Mouse (Mus musculus) CD4-positive, CD25-positive, alpha-beta regulatory T cell, adult 2 months (primary cell): ENCODE data around the gene Pttg1ip.

Source experiments
- DNase-seq: peaks from one replicate; pipeline ENCODE4 v3.0.0-alpha.2; 2012; ENCODE audit warnings: low read depth, low spot score

The Pttg1ip gene

GRCm38 (mm10) chr10:77606855-77607254 is 25.3 kb downstream of the Pttg1ip start:
- DNase-seq, result peak; percentile 73

DNA sequence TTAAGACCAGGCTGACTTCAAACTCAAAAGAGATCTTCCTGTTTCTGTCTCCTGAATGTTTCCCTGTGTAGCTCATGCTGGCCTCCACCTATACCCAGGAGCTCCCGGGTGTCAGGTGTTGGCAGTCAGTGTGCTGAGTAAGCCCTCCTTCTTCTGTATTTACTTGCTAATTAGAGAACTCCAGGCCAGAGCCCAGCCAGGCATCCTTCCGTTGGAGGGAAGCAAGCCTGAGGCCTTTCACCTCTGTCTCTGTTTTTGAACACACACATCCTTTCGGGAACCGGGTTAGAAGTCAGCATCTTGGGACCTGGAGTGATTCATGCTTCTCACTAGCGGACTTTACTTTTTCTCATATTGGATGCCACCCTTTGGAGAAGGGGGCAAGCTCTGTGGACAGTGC is 25.9 kb downstream of the Pttg1ip start:
- DNase-seq, result peak; percentile 36

- no peak for DNase-seq
These were observed 27.1 kb downstream of the Pttg1ip start for GRCm38 (mm10) chr10:77608589-77608988.

DNA sequence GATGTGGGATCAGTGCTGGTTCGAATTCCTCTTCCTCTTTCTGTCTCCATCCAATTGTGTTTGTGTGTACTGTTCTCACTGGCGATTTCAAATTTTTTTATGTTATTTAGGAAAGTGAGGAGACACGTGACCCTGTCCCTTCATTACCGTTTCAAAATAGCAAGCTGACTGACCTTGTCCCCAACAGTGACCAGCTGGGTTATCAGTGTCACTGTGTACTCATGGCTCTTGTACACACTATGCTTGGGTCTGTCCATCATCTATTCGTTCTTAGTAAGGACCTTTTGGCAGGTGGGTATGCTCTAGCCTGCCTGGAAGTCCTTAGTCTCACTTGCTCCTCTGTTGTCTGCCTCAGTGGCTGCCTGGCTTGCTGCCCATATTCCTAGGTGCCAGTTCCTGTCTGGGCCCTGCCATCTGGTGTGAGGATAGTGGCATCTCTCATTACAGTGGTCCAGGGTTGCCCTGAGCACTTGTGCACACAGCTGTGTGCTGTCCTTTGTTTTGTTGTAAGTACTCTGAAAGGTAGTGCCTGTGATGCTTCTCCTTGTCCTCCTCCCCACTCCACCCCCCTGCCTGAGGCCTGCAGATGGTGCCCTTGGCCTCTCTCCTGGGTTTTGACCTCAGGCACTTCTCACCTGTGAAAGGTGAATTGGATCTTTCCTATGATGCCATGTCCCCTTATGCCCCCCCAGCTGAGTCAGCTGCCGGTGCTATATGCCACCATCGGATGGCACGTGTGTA is 28.9 kb downstream of the Pttg1ip start:
- no peak for DNase-seq

DNA sequence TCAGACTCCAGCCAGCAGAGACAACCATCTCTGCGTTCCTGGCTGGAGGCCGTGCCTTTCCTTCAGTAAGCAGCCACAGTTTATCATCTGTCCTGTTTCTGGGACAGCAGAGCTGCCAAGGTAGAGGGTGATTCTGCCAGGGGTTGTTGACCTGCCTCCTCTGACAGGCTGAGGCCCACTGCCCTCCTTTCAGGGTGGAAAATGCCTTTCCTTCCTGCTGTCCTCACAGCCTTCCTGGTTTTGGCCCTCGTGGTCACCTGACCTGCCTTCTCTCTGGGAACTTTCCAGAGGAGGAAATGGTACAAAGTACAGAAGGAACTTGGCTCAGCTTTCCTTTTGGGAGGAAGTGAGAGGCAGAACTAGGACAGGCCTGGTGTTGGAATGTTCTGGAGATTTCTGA is 31.9 kb downstream of the Pttg1ip start:
- DNase-seq, result no peak

DNA sequence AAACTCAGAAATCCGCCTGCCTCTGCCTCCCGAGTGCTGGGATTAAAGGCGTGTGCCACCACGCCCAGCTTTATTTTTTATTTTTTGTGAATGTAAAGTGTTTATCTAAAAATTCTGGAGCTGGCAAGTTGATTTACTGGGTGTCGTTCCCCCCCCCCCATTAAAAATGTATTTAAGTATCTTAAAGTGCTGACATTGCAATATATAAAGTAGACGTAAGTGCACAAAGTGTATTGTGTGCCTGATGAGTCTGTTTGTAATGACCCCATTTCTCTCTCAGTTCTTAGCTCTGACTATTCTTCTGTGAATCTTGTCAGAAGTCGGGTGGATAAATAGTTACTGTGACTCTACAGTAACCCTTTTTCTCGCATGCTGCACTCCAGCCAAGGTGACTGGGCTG is 34.1 kb downstream of the Pttg1ip start:
- DNase-seq, result no peak

- DNase-seq, result no peak
These were observed 34.6 kb downstream of the Pttg1ip start for GRCm38 (mm10) chr10:77616166-77616565.

DNA sequence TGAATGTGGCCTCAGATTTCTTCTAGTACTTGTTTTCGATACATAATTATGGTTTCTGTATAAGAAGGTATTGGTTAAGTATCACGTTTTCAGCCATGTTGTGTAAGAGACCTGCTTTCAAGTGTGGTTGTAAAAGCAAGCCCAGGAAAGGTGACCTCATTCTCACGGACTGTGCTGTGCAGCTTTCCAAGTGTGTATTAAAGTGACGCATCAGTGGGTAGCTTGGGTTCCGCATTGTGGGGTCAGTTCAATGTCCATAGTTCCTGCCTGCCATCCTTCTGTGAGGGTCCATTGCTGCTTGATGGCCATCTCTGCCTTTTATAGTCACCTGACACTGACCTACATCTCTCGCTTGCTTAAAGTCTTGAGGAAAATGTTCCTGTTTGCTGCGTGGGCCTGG is 35.4 kb downstream of the Pttg1ip start:
- DNase-seq, result no peak

- DNase-seq, result no peak
These were observed 40.0 kb downstream of the Pttg1ip start for GRCm38 (mm10) chr10:77621546-77621945.

DNA sequence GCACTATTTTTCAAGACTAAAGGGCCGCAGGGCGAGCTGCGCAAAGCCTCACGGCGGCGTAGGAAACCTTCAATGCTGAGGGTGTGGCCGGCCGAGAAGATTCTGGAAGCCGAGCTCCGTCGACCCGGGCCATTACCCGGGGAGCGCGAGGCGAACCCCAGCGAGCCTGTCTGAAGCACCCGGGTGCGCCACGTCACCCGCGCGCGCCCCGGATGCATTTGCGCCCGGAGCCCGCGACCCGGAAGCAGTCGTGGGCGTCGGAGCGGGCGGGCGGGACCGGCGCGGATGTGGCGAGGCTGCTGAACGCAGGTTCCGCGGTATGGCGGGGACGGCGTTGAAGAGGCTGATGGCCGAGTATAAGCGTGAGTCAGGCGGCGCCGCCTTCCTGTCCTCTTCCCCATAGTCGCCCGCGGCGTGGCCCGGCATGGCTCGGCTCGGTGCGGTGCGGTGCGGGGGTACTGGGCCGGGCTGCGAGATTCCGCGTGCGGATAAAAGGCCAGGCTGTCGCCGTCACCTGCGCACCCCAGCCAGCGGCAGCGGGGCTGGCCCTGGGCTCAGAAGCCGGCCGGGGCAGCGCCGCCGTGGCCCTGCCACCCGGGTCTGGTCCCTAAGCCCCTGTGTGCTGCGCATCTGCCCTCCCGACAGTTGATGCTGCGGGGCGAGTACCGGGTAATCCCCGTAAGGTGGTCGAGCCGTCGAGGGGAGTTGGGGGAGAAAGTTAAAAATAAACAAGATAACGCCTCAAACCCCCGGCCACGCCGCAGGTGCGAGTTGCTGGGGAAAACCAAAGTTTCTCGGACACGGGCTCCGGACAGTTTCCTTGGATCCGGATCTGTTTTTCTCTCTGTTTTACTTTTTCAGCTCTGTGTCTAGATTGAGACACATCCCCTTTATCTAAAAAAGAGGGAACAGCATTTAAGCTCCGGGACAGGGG is 40.8 kb downstream of the Pttg1ip start, which contains the start of gene Ube2g2:
TSS of gene Ube2g2 (plus strand) at position 221 of the 934 bp plus-strand sequence.
- peak; percentile 98 for DNase-seq

- peak; percentile 31 for DNase-seq
These were observed 41.6 kb downstream of the Pttg1ip start for GRCm38 (mm10) chr10:77623069-77623492.

GRCm38 (mm10) chr10:77623639-77624400 is 42.3 kb downstream of the Pttg1ip start:
- no peak for DNase-seq

DNA sequence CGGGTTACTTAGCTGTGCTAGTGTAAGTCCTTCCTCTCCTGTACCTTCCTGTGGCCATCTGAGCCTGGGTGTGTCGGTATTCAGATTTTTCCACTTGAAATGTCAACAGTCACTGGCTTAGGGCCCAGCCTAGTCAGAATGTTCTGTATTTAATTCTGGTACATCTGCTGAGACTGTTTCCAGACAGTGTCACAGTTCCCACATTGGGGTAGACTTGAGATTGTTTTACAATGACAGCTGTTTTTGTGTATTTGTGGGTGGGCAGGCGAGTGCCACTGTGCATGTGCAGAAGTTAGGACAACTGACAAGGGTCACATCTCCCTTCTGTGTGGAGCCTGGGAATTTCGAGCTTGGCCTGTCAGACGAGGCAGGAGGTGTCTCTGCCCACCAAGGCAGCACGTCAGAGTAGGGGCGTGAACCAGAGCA is 43.1 kb downstream of the Pttg1ip start:
- DNase-seq, result no peak

DNA sequence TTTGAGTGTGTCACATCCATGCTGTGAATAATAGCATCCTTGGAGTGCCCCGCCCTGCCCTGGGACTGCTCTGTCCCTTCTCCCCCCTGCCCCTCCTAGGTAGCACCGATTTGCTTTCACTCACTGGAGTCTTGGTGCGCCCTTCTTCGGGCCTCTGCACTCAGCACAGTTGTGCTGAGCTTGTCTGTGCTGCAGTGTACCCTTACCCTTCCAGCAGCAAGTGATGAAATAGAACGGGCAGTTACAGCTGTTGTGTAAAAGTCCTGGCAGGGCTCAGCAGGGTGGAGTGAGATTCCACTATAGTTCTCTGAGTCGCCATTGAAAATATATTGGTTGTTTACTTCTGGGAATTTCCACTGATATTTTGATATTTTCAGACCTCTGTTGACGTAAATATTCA is 44.5 kb downstream of the Pttg1ip start:
- DNase-seq, result no peak

- DNase-seq, result no peak
These were observed 45.1 kb downstream of the Pttg1ip start for GRCm38 (mm10) chr10:77626591-77626990.

- peak; percentile 90 for DNase-seq
These were observed 46.0 kb downstream of the Pttg1ip start for GRCm38 (mm10) chr10:77627497-77627896.

- no peak for DNase-seq
These were observed 47.6 kb downstream of the Pttg1ip start for GRCm38 (mm10) chr10:77629163-77629562.

DNA sequence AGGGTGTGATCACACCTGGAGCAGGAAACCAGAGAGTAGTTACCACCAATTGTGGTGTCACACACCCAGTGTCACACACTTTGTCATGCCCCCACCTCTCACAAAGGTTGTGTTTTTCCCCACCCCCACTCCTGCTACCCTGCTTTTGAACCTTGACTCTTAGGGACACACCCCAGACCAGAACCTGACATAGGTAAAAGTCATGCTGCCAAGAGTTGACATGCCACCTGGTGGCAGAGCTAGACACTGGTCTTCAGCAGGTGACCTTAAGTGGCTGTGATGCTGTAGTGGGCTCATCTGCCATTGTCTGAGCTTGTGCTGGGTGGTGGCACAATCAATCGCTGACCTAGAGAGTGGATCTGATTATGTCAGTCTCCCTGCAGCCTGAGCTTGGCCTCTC is 48.5 kb downstream of the Pttg1ip start:
- peak; percentile 59 for DNase-seq

- no peak for DNase-seq
These were observed 52.5 kb downstream of the Pttg1ip start for GRCm38 (mm10) chr10:77634016-77634415.

GRCm38 (mm10) chr10:77634452-77635231 is 53.1 kb downstream of the Pttg1ip start:
- DNase-seq, result no peak
